16 mouse cellular contexts compared by ENCODE assay signal in genomic region chr16:93098057-93098456, GRCm38 (mm10).
"Had no signal": no experiment of that assay in that cellular context is flagged by ENCODE, and none has a peak within 500 bp of the region (broad histone marks: within the 10 kb centered on the region; RNA-seq: fewer than 3 reads in every experiment).

No protein-coding gene starts in this region.

- H3K27ac ChIP-seq: lung, embryonic 15.5 days; macrophage; midbrain, embryonic 13.5 days; midbrain, embryonic 15.5 days; neural tube, embryonic 12.5 days had no signal

- H3K9me3 ChIP-seq: lung, embryonic 15.5 days; midbrain, embryonic 13.5 days; midbrain, embryonic 15.5 days; neural tube, embryonic 12.5 days had no signal

- H3K27me3 ChIP-seq: lung, embryonic 15.5 days; midbrain, embryonic 13.5 days; midbrain, embryonic 15.5 days; neural tube, embryonic 12.5 days had no signal

- ATAC-seq: lung, postnatal 0 days; midbrain, embryonic 13.5 days; midbrain, embryonic 15.5 days had no signal

- DNase-seq: lung, adult 2 months; lung, postnatal 14 days; lung, postnatal 36 days; right cerebral cortex, postnatal 14 days; spleen, adult 18-20 months; thymus, adult 18-20 months; thymus, postnatal 14 days; thymus, postnatal 36 days had no signal

- H3K36me3 ChIP-seq: lung, embryonic 15.5 days; midbrain, embryonic 13.5 days; midbrain, embryonic 15.5 days; neural tube, embryonic 12.5 days had no signal

- H3K9ac ChIP-seq: lung, embryonic 15.5 days; midbrain, embryonic 13.5 days; midbrain, embryonic 15.5 days; neural tube, embryonic 12.5 days had no signal

- H3K4me1 ChIP-seq: midbrain, embryonic 13.5 days; midbrain, embryonic 15.5 days; neural tube, embryonic 12.5 days had no signal

- H3K4me3 ChIP-seq: lung, embryonic 15.5 days; megakaryocyte, embryonic 14.5 days; midbrain, embryonic 13.5 days; midbrain, embryonic 15.5 days; neural tube, embryonic 12.5 days had no signal

- H3K4me2 ChIP-seq: lung, embryonic 15.5 days; midbrain, embryonic 11.5 days; midbrain, embryonic 13.5 days; midbrain, embryonic 15.5 days; neural tube, embryonic 12.5 days had no signal
